Mouse (Mus musculus) left cerebral cortex, adult 8-10 months (tissue): ENCODE data around the gene Ankrd55. TPM values are rescaled to one million over a fixed set of nuclear protein-coding genes. Genes with fewer than 3 reads are reported as not detected.

Experiments used
- DNase-seq, 2 experiments: peaks; one replicate each; pipeline ENCODE4 v3.0.0; 2022; ENCODE audit warnings: low spot score in 2 of 2
- total RNA-seq, 4 experiments: library from RNA; stranded (reverse); gene quantifications; 2 replicates each; pipeline ENCODE4 v1.2.4; 2022

The Ankrd55 gene
- total RNA-seq, 4 experiments from 2014 or later = 3.9 to 5.8 (median 5.0) TPM

GRCm38 (mm10) chr13:112342971-112343627, 54.8 kb downstream of the Ankrd55 start:
- no peak for DNase-seq

DNA sequence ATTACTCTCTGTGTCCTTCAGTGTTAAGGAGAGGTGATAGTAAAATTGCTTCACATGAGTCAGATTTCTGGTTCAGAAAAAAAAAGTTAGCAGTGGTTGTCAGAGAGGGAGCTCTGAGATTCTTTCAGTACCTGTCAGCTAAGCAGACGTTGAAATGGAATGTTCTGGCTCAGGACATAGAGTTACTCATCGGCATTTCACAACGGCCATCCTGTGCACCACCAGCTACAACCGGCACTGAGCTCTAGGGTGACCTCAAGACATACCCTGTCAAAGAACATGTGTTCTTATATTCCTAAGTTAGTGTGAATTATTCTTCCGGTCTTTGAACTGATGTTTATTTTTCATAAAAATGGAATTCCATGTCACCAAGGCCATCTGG, 55.4 kb downstream of the Ankrd55 start:
- DNase-seq = no peak

- DNase-seq = no peak
Measured at GRCm38 (mm10) chr13:112344270-112344864, 56.1 kb downstream of the Ankrd55 start.

DNA sequence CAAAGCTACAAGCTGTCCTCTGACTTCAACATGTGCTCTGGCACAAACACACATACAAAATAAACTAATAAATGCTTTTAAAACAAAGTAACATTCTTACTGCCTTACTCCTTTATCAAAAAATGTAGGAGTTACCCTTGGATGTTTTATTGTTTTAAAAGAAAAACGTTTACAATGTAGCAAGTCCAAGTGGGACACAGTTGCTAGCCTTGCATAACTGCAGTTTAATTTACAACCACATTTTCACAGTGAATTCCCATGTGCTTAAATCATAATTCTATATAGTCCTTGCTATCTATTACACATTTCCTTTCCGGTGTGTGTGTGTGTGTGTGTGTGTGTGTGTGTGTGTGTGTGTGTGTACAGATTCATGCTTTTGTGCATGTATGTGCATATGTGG, 57.3 kb downstream of the Ankrd55 start:
- no peak for DNase-seq

DNA sequence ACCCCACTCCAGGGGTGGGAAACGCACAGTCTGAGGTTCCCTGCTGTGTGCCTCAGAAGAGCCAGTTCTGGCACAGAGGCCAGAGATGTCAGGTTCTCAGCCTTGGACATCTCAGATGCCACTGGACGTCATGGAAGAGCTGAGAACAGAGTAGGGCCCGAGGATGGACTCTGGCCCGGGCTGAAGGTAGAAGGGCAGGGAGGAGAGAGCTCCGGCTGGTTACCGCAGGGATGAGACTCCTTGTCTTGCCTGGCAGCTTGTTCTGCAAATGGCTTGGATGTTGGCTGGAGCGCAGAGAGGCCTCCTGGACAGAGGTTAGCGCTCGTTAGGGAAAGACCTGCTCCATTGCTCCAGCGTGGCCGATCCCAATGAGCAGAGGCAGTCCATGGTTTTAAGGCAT, 57.8 kb downstream of the Ankrd55 start:
- no peak for DNase-seq

DNA sequence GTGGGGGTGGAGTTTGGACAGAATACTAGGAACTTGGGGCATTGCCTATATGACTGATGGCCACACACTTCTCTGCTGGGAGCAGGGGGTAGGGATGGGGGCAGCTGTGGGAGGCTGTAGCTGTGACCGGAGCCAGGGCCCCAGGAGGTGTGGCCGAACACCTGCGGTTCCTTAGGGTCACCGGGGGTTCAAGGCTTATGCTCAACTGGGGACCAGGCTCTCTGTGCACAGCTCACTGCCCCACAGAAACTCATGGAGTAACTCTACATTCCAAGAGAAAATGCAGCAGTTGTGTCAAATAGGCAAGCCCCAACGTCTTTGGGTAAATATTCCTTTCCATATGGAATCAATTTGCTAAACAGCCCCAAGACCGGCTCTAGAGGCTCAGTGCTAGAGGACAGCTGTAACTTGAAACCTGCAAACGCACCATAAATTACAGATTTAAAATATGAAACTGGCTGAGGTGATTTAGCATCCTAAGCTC, 58.5 kb downstream of the Ankrd55 start:
- no peak for DNase-seq

GRCm38 (mm10) chr13:112348250-112348649, 60.0 kb downstream of the Ankrd55 start:
- no peak for DNase-seq

DNA sequence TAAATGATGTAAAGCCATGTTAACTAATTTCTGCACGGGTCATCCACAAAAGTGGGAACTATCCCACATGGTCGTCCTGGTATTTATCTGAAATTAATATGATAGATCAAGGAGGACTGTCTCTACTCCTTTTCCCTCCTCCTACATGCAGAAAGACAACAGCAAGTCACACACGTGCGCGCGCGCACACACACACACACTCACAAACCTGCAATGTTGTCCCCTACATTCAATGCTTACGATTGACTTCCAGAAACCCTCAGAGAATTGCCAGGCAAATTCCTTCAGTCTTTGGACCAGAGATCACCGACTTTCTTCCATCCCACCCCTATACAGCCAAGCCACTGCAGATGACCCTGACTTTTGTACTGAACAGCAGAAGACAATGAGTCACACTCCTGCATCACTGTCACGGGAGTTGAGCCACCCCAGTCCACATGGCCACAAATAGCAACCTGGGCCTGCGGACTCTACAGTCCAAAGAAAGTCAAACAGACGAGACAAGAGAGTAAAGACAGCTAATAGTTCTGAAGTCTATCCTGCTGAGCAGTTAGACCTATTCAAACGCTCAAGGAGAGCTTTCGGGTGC, 60.7 kb downstream of the Ankrd55 start:
- DNase-seq = no peak

DNA sequence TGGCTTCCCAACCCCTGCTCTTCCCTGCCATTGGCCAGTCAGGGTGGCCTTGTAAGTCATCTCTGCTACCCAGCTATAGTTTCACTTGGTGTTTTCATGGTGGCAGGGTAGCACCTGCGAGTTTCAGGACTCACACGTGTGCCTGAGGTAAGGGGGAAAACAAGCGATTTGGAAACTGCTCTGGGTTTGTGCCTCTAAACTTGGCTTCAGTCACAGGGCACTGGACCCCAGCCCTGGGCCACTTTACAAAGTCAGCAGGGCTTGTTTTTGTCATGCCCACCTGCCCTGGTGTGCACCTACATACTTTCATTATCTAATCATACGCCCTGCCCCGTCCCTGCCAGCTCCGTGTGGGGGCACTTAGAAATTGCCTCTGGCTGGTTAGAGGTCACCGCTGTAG, 61.2 kb downstream of the Ankrd55 start:
- no peak for DNase-seq

DNA sequence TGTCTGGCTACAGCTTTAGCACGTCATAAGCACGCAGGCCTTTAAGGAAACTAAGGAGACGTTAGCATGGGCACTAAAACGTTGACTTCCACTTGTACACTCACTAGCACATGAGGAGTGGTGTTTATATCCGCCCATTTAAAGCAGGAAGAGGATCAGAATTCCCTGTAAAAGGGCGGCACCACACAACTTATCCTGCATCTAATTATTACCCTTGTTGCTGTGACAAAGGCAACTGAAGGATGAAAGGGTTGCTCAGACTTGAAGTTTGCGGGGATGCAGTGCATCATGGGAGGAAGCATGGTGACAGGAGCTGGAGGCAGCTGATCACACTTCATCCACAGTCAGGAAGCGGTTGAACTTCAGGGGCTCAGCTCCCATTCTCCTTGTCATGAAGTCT, 63.7 kb downstream of the Ankrd55 start:
- no peak for DNase-seq

- no peak for DNase-seq
Measured at GRCm38 (mm10) chr13:112354109-112354867, 66.0 kb downstream of the Ankrd55 start.

- DNase-seq = no peak
Measured at GRCm38 (mm10) chr13:112354958-112355357, 66.7 kb downstream of the Ankrd55 start.

DNA sequence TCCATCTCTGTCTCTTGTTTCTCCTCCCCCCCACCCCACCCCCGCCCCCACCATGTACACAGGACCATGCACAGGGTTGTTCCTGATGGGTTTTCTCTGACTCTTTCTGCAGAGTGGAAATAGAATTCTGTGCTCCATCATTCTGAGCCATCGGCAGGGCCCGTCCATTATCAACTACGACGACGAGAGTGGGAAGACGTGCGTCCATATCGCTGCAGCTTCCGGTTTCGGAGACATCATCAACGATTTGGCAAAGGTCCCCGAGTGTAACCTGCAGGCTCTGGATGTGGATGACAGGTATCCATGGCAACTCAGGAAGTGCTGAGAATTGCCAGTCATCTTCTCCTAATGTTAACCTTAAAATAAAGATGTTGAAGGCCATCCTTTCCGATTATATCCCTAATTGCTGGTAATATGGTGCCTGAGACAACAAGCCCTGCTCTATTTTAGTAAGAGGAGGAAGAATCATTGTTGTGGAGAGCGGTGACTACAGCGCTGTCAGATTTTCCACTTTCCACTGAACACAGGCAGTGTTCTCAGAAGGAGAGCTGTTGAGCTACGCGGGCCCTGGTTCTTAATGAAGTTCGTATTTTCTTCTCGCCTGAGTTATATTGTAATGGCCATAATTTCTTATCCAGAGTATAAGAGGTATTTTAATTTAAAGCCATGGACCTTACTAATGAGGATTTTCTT, 67.7 kb downstream of the Ankrd55 start:
- DNase-seq = no peak

- DNase-seq = no peak
Measured at GRCm38 (mm10) chr13:112361575-112361974, 73.3 kb downstream of the Ankrd55 start.

DNA sequence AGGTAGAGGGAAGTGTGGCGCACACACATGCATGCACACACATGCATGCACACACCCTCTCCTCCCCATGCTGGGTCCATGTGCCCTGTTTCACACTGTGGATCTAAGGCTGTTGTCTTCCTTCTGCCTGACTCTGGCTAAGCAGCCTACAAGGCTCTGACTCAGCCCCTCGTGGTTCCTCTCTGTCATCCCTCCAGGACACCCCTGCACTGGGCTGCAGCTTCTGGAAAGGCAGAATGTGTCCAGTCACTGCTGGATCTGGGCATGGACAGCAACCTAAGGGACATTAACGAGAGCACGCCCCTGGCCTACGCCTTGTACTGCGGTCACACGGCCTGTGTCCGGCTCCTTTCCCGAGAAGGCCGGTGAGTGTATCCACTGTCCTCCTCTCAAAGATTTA, 75.0 kb downstream of the Ankrd55 start:
- no peak for DNase-seq

DNA sequence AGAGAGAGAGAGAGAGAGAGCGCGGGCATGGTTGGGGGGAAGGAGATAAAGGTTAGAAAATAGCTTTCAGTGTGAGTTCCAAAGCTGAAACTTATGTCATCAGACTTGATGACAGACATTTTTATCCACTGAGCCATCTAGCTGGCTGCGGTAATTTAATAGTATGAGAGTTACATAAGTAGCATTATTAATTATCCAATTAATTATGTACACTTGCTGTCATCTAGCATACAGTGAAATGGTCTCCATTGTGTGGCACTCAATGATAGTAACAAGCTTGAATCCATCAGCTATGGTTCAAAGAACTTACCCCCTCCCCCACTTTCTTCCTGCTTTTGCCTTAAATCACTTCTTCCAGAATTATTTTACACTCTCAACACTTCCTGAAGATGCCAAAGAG, 75.5 kb downstream of the Ankrd55 start:
- DNase-seq = no peak

DNA sequence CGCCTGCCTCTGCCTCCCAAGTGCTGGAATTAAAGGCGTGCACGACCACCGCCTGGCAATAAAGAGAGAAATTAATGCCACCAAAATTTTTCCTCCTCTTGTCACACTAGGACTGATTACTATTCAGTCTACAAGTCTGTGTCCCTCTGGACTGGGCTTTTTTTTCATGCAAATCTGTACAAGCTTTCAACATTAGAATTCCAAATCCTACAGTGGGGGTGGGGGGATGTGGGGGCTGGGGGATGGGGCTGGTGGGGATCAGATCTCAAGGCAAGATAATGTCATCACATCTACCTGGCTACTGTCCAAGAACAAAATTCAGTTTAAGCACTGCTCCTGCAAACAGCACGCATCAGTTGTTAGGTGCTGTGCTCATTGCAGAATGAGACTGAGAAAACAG, 76.4 kb downstream of the Ankrd55 start:
- DNase-seq = no peak

- DNase-seq = no peak
Measured at GRCm38 (mm10) chr13:112365303-112365702, 77.1 kb downstream of the Ankrd55 start.

DNA sequence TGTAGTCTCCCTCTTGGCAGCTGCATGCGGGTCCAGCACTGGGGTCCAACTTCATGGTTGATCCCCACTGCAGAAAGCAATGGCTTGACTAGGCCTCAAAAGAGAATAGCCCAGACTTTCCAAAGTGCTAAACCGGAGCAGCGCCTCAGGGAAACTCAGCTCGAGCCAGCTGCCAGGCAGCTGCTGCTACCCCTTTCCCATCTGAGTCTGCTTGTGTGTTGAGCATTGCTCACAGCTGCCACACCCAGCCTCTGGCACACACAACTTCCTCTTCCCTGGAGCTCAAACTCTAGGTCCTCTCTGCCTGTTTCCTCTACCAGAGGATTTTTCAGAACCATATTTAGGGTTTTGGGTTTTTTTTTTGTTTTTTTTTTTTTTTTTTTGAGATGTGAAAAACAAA, 77.5 kb downstream of the Ankrd55 start:
- no peak for DNase-seq

DNA sequence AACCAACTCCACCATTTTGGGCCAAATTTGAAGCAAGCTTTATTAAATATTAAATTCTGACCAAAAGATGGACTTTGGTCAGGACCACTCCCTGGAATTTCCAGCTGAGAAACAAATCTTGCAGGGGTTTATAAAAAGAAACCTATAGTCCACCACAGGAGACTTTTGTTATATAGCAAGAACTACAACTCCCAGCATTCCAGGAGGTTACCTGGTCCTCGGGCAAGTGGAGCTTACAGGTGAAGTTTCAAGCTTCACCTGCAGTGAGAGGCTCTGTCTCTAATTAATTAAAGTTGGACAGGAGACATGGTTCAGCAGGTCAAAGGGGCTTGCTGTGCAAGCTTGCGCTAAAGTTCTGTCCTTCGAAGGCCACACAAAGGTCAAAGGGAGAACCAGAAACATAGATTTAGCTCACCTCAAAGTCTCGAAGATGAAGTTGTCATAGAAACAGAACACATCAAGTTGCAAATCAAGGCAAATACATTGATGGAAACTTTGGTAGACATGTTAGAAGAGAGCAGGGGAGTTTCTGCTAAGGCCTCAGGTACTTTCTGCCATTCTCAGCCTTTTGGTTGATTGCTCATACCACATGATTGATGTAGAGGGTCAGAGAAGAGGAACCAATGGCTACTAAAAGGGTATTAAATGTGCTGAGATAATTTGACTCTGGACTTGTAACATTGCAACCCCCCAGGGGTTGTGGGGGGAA, 78.2 kb downstream of the Ankrd55 start:
- no peak for DNase-seq

- no peak for DNase-seq
Measured at GRCm38 (mm10) chr13:112371729-112372128, 83.5 kb downstream of the Ankrd55 start.
